Mouse (Mus musculus): ENCODE measurements around the gene Pm20d1. TPM values are rescaled to one million over a fixed set of nuclear protein-coding genes. Genes with fewer than 3 reads are reported as not detected.

The Pm20d1 gene
- polyA plus RNA-seq, 1 experiment from 2014 or later = 0.34 TPM

- H3K9ac ChIP-seq = no peak overlapping the region
Measured at GRCm38 (mm10) chr1:131822856-131823492, 25.8 kb downstream of the Pm20d1 start.

GRCm38 (mm10) chr1:131823563-131823962 lies 26.4 kb downstream of the Pm20d1 start:
- Histone ChIP-seq H3K4me2 (no peak overlapping the region), H3K9ac (no peak overlapping the region), H3K36me3 (replicated peaks) (no peaks in the 10 kb centered on the region), H3K9me3 (no peaks in the 10 kb centered on the region), H3K4me1 (peaks cover 8% of the 10 kb centered on the region), H3K27ac (no peak overlapping the region), H3K27me3 (no peaks in the 10 kb centered on the region), H3K4me3 (replicated peaks) (no peak overlapping the region)
- no peak for ATAC-seq (ENCODE audit: low FRiP score)
- 65% methylated on average over 5 of the region's 5 CpGs for WGBS

More at GRCm38 (mm10) chr1:131822856-131823492, 25.8 kb downstream of the Pm20d1 start:
- Histone ChIP-seq H3K4me1 (peaks cover 6% of the 10 kb centered on the region), H3K36me3 (replicated peaks) (no peaks in the 10 kb centered on the region), H3K9me3 (no peaks in the 10 kb centered on the region), H3K27ac (no peak overlapping the region), H3K4me2 (no peak overlapping the region), H3K4me3 (replicated peaks) (no peak overlapping the region), H3K27me3 (no peaks in the 10 kb centered on the region)
- 86% methylated on average over 1 of the region's 1 CpGs for WGBS
- no peak for ATAC-seq (ENCODE audit: low FRiP score)

GRCm38 (mm10) chr1:131824528-131825181 lies 27.5 kb downstream of the Pm20d1 start:
- no peak for ATAC-seq (ENCODE audit: low FRiP score)
- peaks cover 18% of the 10 kb centered on the region for H3K4me1 ChIP-seq
- H3K4me2 ChIP-seq = no peak overlapping the region
- H3K9me3 ChIP-seq = no peaks in the 10 kb centered on the region
- H3K9ac ChIP-seq = no peak overlapping the region
- WGBS = 92% methylated on average over 11 of the region's 11 CpGs
- H3K27ac ChIP-seq = no peak overlapping the region
- no peaks in the 10 kb centered on the region for H3K36me3 ChIP-seq (replicated peaks)
- H3K27me3 ChIP-seq = no peaks in the 10 kb centered on the region
- no peak overlapping the region for H3K4me3 ChIP-seq (replicated peaks)

GRCm38 (mm10) chr1:131827207-131827786 lies 30.1 kb downstream of the Pm20d1 start, which contains the start of gene Slc41a1:
Gene Slc41a1, plus strand, starts transcription at chr1:131827493.
- Histone ChIP-seq H3K27ac (peak within 1 kb of the TSS; percentile 70), H3K9ac (peak within 1 kb of the TSS; percentile 82), H3K36me3 (replicated peaks) (peaks cover 16% of the 10 kb centered on the region), H3K4me1 (peaks cover 32% of the 10 kb centered on the region), H3K4me2 (peak within 1 kb of the TSS; percentile 82), H3K4me3 (replicated peaks) (peak within 1 kb of the TSS; percentile 71), H3K27me3 (no peaks in the 10 kb centered on the region), H3K9me3 (no peaks in the 10 kb centered on the region)
- ATAC-seq (ENCODE audit: low FRiP score) = peak; percentile 49
- WGBS = 2% methylated on average over 24 of the region's 25 CpGs

- Histone ChIP-seq H3K27ac (peak overlapping the region; percentile 70), H3K4me3 (replicated peaks) (peak overlapping the region; percentile 71), H3K9ac (peak overlapping the region; percentile 82), H3K9me3 (no peaks in the 10 kb centered on the region), H3K4me1 (peaks cover 36% of the 10 kb centered on the region), H3K36me3 (replicated peaks) (peaks cover 17% of the 10 kb centered on the region), H3K4me2 (peak overlapping the region; percentile 82), H3K27me3 (no peaks in the 10 kb centered on the region)
- ATAC-seq (ENCODE audit: low FRiP score) = peak; percentile 96
- WGBS = under 1% methylated on average over 35 of the region's 36 CpGs
Measured at GRCm38 (mm10) chr1:131827787-131828258, 30.6 kb downstream of the Pm20d1 start.

GRCm38 (mm10) chr1:131828297-131829126 lies 31.3 kb downstream of the Pm20d1 start:
- peak overlapping the region; percentile 71 for H3K4me3 ChIP-seq (replicated peaks)
- 2% methylated on average over 20 of the region's 22 CpGs for WGBS
- H3K27me3 ChIP-seq = no peaks in the 10 kb centered on the region
- H3K36me3 ChIP-seq (replicated peaks) = peaks cover 17% of the 10 kb centered on the region
- H3K9ac ChIP-seq = peak overlapping the region; percentile 82
- H3K4me1 ChIP-seq = peaks cover 36% of the 10 kb centered on the region
- H3K9me3 ChIP-seq = no peaks in the 10 kb centered on the region
- peak; percentile 64 for ATAC-seq (ENCODE audit: low FRiP score)
- peak overlapping the region; percentile 82 for H3K4me2 ChIP-seq
- H3K27ac ChIP-seq = peak overlapping the region; percentile 70; the same call in 1 of the 2 replicates

- Histone ChIP-seq H3K4me2 (peak overlapping the region; percentile 82), H3K27ac (no peak overlapping the region), H3K4me3 (replicated peaks) (peak overlapping the region; percentile 71), H3K9me3 (no peaks in the 10 kb centered on the region), H3K36me3 (replicated peaks) (peaks cover 17% of the 10 kb centered on the region), H3K9ac (peak overlapping the region; percentile 40; the same call in 1 of the 2 replicates), H3K4me1 (peaks cover 36% of the 10 kb centered on the region), H3K27me3 (no peaks in the 10 kb centered on the region)
- ATAC-seq (ENCODE audit: low FRiP score) = no peak
- 64% methylated on average over 5 of the region's 5 CpGs for WGBS
Measured at GRCm38 (mm10) chr1:131829279-131829678, 32.1 kb downstream of the Pm20d1 start.

GRCm38 (mm10) chr1:131830561-131830960 lies 33.4 kb downstream of the Pm20d1 start:
- no peak overlapping the region for H3K9ac ChIP-seq
- no peak overlapping the region for H3K27ac ChIP-seq
- no peaks in the 10 kb centered on the region for H3K27me3 ChIP-seq
- H3K36me3 ChIP-seq (replicated peaks) = peaks cover 17% of the 10 kb centered on the region
- H3K4me1 ChIP-seq = peaks cover 36% of the 10 kb centered on the region
- H3K4me3 ChIP-seq (replicated peaks) = no peak overlapping the region
- WGBS = 88% methylated on average over 15 of the region's 15 CpGs
- no peak for ATAC-seq (ENCODE audit: low FRiP score)
- no peaks in the 10 kb centered on the region for H3K9me3 ChIP-seq
- H3K4me2 ChIP-seq = no peak overlapping the region

- H3K27ac ChIP-seq = no peak overlapping the region
- no peak overlapping the region for H3K4me3 ChIP-seq (replicated peaks)
- no peaks in the 10 kb centered on the region for H3K9me3 ChIP-seq
- no peak overlapping the region for H3K9ac ChIP-seq
- no peak overlapping the region for H3K4me2 ChIP-seq
- ATAC-seq (ENCODE audit: low FRiP score) = no peak
- peaks cover 36% of the 10 kb centered on the region for H3K4me1 ChIP-seq
- H3K27me3 ChIP-seq = no peaks in the 10 kb centered on the region
- H3K36me3 ChIP-seq (replicated peaks) = peaks cover 17% of the 10 kb centered on the region
- 83% methylated on average over 8 of the region's 8 CpGs for WGBS
Measured at GRCm38 (mm10) chr1:131830971-131831641, 33.9 kb downstream of the Pm20d1 start.

GRCm38 (mm10) chr1:131837035-131837434 lies 39.9 kb downstream of the Pm20d1 start:
- Histone ChIP-seq H3K36me3 (replicated peaks) (peaks cover 29% of the 10 kb centered on the region), H3K9ac (no peak overlapping the region), H3K27ac (no peak overlapping the region), H3K9me3 (no peaks in the 10 kb centered on the region), H3K4me2 (no peak overlapping the region), H3K4me1 (peaks cover 7% of the 10 kb centered on the region; the same call in 1 of the 2 replicates), H3K4me3 (replicated peaks) (no peak overlapping the region), H3K27me3 (no peaks in the 10 kb centered on the region)
- WGBS = 88% methylated on average over 3 of the region's 3 CpGs
- no peak for ATAC-seq (ENCODE audit: low FRiP score)

- Histone ChIP-seq H3K9ac (no peak overlapping the region), H3K27me3 (no peaks in the 10 kb centered on the region), H3K27ac (no peak overlapping the region), H3K36me3 (replicated peaks) (peaks cover 41% of the 10 kb centered on the region), H3K4me3 (replicated peaks) (no peak overlapping the region), H3K9me3 (no peaks in the 10 kb centered on the region), H3K4me2 (no peak overlapping the region), H3K4me1 (no peaks in the 10 kb centered on the region; the same call in 1 of the 2 replicates)
- no peak for ATAC-seq (ENCODE audit: low FRiP score)
- WGBS = 87% methylated on average over 5 of the region's 5 CpGs
Measured at GRCm38 (mm10) chr1:131838542-131838941, 41.4 kb downstream of the Pm20d1 start.

Measured in forebrain, embryonic 12.5 days (tissue).